Mouse (Mus musculus) lung, embryonic 16.5 days (tissue): ENCODE measurements at regions not wholly inside any gene's neighbourhood (a gene's known extent, or its start where the extent isn't known, plus 50 kb on each side); places are given as distances from the start of the nearest gene placed in this dataset.

ENCODE experiments used
- ATAC-seq: fragments of 200-750 bp; cut with Nextera tagmentation; 2 replicates; pipeline ENCODE4 v1.8.0; 2017; ENCODE audit warnings: low read depth, mild to moderate bottlenecking, moderate library complexity
- H3K27ac ChIP-seq: fragments of 300-500 bp; sonication (generic); 2 replicates; pipeline ENCODE4 v1.5.1; 2014; ENCODE audit warnings: mild to moderate bottlenecking, control low read depth, low read length
- H3K27me3 ChIP-seq: fragments of 300-500 bp; sonication (generic); 2 replicates; pipeline ENCODE4 v1.6.1; 2014; ENCODE audit warnings: low read depth, low read length, mixed read lengths; ENCODE audit not compliant: control insufficient read depth, insufficient read depth
- H3K36me3 ChIP-seq: fragments of 300-500 bp; sonication (generic); 2 replicates; pipeline ENCODE4 v1.6.1; 2014; ENCODE audit warnings: low read length; ENCODE audit not compliant: control insufficient read depth, insufficient read depth
- H3K4me1 ChIP-seq: fragments of 300-500 bp; sonication (generic); replicated peaks from 2 replicates; pipeline ENCODE4 v1.6.1; 2014; ENCODE audit warnings: low read length, mixed read lengths; ENCODE audit not compliant: control insufficient read depth, insufficient read depth
- H3K4me2 ChIP-seq: fragments of 300-500 bp; sonication (generic); 2 replicates; pipeline ENCODE4 v1.6.1; 2014; ENCODE audit warnings: low read depth, low read length, control low read depth
- H3K4me3 ChIP-seq: fragments of 300-500 bp; sonication (generic); 2 replicates; pipeline ENCODE4 v1.5.1; 2014; ENCODE audit warnings: mild to moderate bottlenecking, low read length, control low read depth
- H3K9ac ChIP-seq: fragments of 300-500 bp; sonication (generic); 2 replicates; pipeline ENCODE4 v1.6.1; 2014; ENCODE audit warnings: low read length, control low read depth
- H3K9me3 ChIP-seq: fragments of 300-500 bp; sonication (generic); 2 replicates; pipeline ENCODE4 v1.6.1; 2016; ENCODE audit warnings: low read length; ENCODE audit not compliant: control insufficient read depth
- WGBS: fragments of 180-500 bp; shearing (Covaris S2); extraction: QIAGEN DNeasy Blood & Tissue Kit; methylation state at CpG from one replicate; pipeline ENCODE4 v1.1.7; 2014; 5-methylcytosine and 5-hydroxymethylcytosine counted together

DNA sequence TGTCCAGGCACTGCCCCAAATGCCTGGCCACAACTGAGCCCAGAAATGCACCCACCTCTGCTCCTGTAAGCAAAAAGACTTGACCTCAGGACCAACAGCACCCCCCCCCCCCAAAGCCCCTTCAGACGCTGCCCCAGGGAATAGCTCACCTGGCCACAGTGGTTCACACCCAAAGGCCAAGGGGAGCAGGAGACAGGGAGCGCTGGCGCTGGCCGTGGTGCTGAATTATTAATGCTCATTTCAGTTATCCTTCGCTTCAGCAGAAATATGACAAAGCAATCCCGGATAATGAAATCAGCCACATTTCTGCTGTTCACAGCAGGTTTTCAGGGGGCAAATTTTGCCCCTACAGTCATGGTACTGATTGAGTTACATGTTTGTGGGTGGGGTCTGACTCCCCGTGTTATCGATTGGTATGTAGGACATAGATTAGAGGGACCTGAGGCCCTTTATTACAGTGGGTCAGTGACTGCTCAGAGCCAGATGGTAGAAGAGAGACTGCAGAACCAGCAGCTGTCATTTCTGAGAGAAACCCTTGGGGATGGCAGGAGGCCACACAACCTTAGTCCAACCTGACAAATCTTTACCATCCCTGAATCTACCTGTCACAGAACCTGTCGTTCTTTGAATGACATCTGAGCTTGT, 202.5 kb upstream of the N4bp1 start:
- H3K36me3 ChIP-seq: no peaks in the 10 kb centered on the region
- no peak overlapping the region for H3K4me3 ChIP-seq
- H3K9ac ChIP-seq: no peak overlapping the region
- H3K27ac ChIP-seq: no peak overlapping the region
- no peak overlapping the region for H3K4me2 ChIP-seq
- H3K4me1 ChIP-seq: no peaks in the 10 kb centered on the region
- H3K27me3 ChIP-seq: no peaks in the 10 kb centered on the region
- whole genome bisulfite sequencing: 41% methylated on average over 9 of the region's 9 CpGs
- H3K9me3 ChIP-seq: no peaks in the 10 kb centered on the region
- ATAC-seq: no peak

- Histone ChIP-seq H3K36me3 (no peaks in the 10 kb centered on the region), H3K27ac (no peak overlapping the region), H3K9me3 (no peaks in the 10 kb centered on the region), H3K4me1 (no peaks in the 10 kb centered on the region), H3K27me3 (no peaks in the 10 kb centered on the region), H3K4me3 (no peak overlapping the region), H3K4me2 (no peak overlapping the region), H3K9ac (no peak overlapping the region)
- ATAC-seq: no peak
- 61% methylated on average over 6 of the region's 6 CpGs for WGBS
Observed at GRCm38 (mm10) chr8:87078260-87078659, 193.2 kb upstream of the N4bp1 start.

- Histone ChIP-seq H3K9ac (no peak overlapping the region), H3K27me3 (no peaks in the 10 kb centered on the region), H3K4me1 (no peaks in the 10 kb centered on the region), H3K9me3 (no peaks in the 10 kb centered on the region), H3K4me3 (no peak overlapping the region), H3K36me3 (no peaks in the 10 kb centered on the region), H3K27ac (no peak overlapping the region), H3K4me2 (no peak overlapping the region)
- 86% methylated on average over 4 of the region's 4 CpGs for WGBS
- ATAC-seq: no peak
Observed at GRCm38 (mm10) chr8:87075921-87076320, 190.9 kb upstream of the N4bp1 start.

- 0 out of 2 replicates have a peak, but pooled peaks have one; percentile 43 for ATAC-seq
- Histone ChIP-seq H3K27me3 (no peaks in the 10 kb centered on the region), H3K4me2 (no peak overlapping the region), H3K4me1 (no peaks in the 10 kb centered on the region), H3K9ac (no peak overlapping the region), H3K36me3 (no peaks in the 10 kb centered on the region), H3K4me3 (no peak overlapping the region), H3K27ac (no peak overlapping the region), H3K9me3 (no peaks in the 10 kb centered on the region)
Observed at GRCm38 (mm10) chr8:87071224-87071623, 186.2 kb upstream of the N4bp1 start.

DNA sequence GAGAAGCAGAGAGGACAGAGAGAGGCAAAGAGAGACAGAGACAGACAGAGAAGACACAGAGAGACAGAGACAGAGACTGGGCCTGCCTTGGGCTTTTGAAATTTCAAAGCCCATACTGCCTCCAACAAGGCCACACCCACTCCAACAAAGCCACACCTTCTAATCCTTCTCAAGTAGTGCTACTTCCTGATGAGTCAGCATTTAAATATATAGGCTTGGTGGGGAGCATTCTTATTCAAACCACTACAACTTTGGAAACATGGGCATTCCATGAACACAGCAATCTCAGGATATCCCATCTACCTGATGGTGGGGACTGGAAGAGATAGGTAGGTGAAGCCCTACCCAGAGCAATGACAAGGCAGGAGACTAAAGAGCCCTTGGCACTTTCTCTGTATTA, 182.0 kb upstream of the N4bp1 start:
- ATAC-seq: no peak

GRCm38 (mm10) chr8:87064768-87065167, 179.7 kb upstream of the N4bp1 start:
- 84% methylated on average over 9 of the region's 9 CpGs for WGBS
- Histone ChIP-seq H3K27ac (no peak overlapping the region), H3K4me2 (no peak overlapping the region), H3K4me3 (no peak overlapping the region), H3K9ac (no peak overlapping the region), H3K9me3 (no peaks in the 10 kb centered on the region), H3K36me3 (no peaks in the 10 kb centered on the region), H3K4me1 (no peaks in the 10 kb centered on the region), H3K27me3 (no peaks in the 10 kb centered on the region)
- no peak for ATAC-seq

More for the DNA sequence above, 182.0 kb upstream of the N4bp1 start:
- no peak overlapping the region for H3K27ac ChIP-seq
- H3K4me1 ChIP-seq: no peaks in the 10 kb centered on the region
- no peak overlapping the region for H3K9ac ChIP-seq
- H3K36me3 ChIP-seq: no peaks in the 10 kb centered on the region
- no peaks in the 10 kb centered on the region for H3K27me3 ChIP-seq
- H3K4me3 ChIP-seq: no peak overlapping the region
- no peaks in the 10 kb centered on the region for H3K9me3 ChIP-seq
- H3K4me2 ChIP-seq: no peak overlapping the region

DNA sequence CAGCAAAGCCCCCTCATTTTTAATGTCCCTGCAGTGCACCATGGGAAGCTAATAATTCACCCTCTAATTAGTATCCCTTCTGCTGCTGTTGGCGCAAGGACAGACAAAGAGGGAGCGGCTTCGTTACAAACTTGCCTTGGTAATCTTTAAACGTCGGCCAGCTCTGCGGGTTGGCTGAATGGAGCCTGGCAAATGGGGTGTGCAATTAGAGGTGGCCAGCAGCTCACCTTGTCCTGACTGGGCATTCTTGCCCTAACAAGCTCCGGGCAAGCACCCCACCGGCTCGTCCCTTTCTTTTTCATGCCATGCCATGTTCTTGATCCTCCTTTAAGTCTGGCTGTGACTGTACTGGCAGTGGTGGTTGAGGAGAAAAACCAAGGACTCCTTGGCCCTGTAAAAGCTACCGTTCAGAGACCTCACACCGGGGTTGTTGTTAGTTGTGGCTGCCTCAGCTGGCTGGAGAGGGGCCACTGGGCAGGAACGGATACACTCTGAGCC, 179.2 kb upstream of the N4bp1 start:
- 74% methylated on average over 12 of the region's 12 CpGs for WGBS

DNA sequence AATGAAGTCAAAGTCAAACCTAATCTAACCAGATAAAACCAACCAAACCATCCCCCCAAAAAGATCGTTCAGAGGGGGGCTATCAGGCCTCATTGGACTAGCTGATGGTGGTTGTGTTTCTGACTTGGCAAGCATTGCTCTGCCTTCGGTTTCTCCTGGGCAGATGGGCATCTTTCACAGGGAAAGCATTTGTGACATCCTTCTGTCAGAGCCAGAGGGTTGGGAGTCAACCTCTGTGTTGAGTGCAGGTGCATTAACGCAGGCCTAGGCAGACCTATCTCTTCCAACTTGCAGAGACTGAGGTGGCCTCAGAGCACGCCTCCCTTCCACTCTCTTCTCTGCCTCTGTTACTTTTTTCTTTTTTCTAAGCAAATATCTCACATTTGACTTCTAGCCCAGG, 178.5 kb upstream of the N4bp1 start:
- no peak overlapping the region for H3K9ac ChIP-seq
- WGBS: 78% methylated on average over 4 of the region's 4 CpGs

More for the DNA sequence above, 179.2 kb upstream of the N4bp1 start:
- no peak overlapping the region for H3K9ac ChIP-seq
- H3K27me3 ChIP-seq: no peaks in the 10 kb centered on the region
- no peaks in the 10 kb centered on the region for H3K4me1 ChIP-seq
- no peaks in the 10 kb centered on the region for H3K36me3 ChIP-seq
- no peak overlapping the region for H3K4me3 ChIP-seq
- no peaks in the 10 kb centered on the region for H3K9me3 ChIP-seq
- H3K27ac ChIP-seq: no peak overlapping the region
- H3K4me2 ChIP-seq: no peak overlapping the region
- ATAC-seq: no peak

GRCm38 (mm10) chr8:87049746-87050145, 164.7 kb upstream of the N4bp1 start:
- H3K9ac ChIP-seq: no peak overlapping the region
- H3K4me1 ChIP-seq: no peaks in the 10 kb centered on the region
- H3K4me3 ChIP-seq: no peak overlapping the region
- 28% methylated on average over 3 of the region's 3 CpGs for WGBS
- ATAC-seq: no peak
- H3K4me2 ChIP-seq: no peak overlapping the region
- H3K27me3 ChIP-seq: no peaks in the 10 kb centered on the region
- H3K27ac ChIP-seq: no peak overlapping the region
- H3K36me3 ChIP-seq: no peaks in the 10 kb centered on the region
- no peaks in the 10 kb centered on the region for H3K9me3 ChIP-seq

More for the DNA sequence above, 178.5 kb upstream of the N4bp1 start:
- Histone ChIP-seq H3K27ac (no peak overlapping the region), H3K36me3 (no peaks in the 10 kb centered on the region), H3K4me1 (no peaks in the 10 kb centered on the region), H3K4me3 (no peak overlapping the region), H3K9me3 (no peaks in the 10 kb centered on the region), H3K27me3 (no peaks in the 10 kb centered on the region), H3K4me2 (no peak overlapping the region)
- ATAC-seq: no peak

- ATAC-seq: no peak
- 82% methylated on average over 4 of the region's 4 CpGs for WGBS
- H3K9me3 ChIP-seq: no peaks in the 10 kb centered on the region
- H3K9ac ChIP-seq: no peak overlapping the region
- no peaks in the 10 kb centered on the region for H3K27me3 ChIP-seq
- no peaks in the 10 kb centered on the region for H3K4me1 ChIP-seq
- H3K27ac ChIP-seq: no peak overlapping the region
- no peak overlapping the region for H3K4me2 ChIP-seq
- H3K36me3 ChIP-seq: no peaks in the 10 kb centered on the region
- no peak overlapping the region for H3K4me3 ChIP-seq
Observed at GRCm38 (mm10) chr8:87049196-87049595, 164.1 kb upstream of the N4bp1 start.
